Mouse (Mus musculus): ENCODE results near the gene Fam189b. TPM values are rescaled to one million over a fixed set of nuclear protein-coding genes. Genes with fewer than 3 reads are reported as not detected.

The Fam189b gene
- total and polyA plus RNA-seq, 3 experiments = 3.9 to 18.0 (median 5.1) TPM

DNA sequence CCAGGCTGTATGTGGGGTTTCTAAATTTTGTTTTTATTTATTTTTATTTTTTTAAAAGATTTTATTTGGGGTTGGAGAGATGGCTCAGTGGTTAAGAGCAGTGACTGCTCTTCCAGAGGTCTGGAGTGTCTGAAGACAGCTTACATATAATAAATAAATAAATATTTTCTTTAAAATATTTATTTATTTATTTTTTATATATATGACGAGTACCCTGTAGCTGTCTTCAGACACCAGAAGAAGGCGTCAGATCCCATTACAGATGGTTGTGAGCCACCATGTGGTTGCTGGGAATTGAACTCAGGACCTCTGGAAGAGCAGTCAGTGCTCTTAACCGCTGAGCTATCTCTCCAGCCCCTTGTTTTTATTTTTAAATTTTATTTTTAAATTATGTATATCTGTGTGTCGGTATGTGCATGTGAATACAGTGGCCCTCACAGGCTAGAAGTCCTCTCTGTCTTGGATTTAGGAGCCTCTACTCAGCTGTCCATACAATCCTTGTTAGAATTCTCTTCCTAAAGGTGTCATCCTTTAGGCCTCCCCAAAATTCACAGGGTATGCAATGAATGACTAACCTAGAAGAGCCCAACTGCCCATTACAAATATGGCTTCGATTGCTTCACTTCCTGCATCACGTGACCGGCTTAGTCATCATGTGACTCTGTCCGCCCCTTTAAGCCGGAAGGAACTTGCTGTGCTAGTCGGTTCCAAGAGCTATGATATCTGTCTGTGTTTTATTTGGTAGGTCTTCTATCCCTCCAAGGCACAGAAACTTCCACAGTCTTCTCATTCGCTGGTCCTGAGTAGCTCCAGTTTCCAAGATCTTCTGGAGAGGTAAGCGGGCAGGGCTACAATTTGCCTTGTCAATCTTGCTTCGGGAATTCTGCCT is 19.6 kb downstream of the Fam189b start, which contains the start of gene Gba:
TSS of gene Gba (plus strand) at position 676 of the 889 bp plus-strand sequence.
- Histone ChIP-seq H3K27ac (peak within 1 kb of the TSS; percentile 76), H3K27me3 (ENCODE audit: control insufficient read depth, insufficient read depth, low read length) (no peaks in the 10 kb centered on the region), H3K36me3 (ENCODE audit: control insufficient read depth, insufficient read depth, low read length) (no peaks in the 10 kb centered on the region), H3K79me2 (replicated peaks; ENCODE audit: control insufficient read depth, insufficient read depth, low read length) (no peaks in the 10 kb centered on the region), H3K4me1 (ENCODE audit: control insufficient read depth, insufficient read depth, low read length) (peaks cover 3% of the 10 kb centered on the region), H3K9ac (ENCODE audit: low read depth, low read length) (peak within 1 kb of the TSS; percentile 71), H3K4me3 (peak within 1 kb of the TSS; percentile 64)
- WGBS = 22% methylated on average over 13 of the region's 13 CpGs
- intact Hi-C loops (cut with DNase I) = no loop called here
- TF ChIP-seq EP300 (IDR thresholded peaks at IDR 0.05; ENCODE audit: insufficient read depth, low read depth, low read length) (peak; percentile 89), POLR2A (IDR thresholded peaks at IDR 0.05; ENCODE audit: insufficient read depth, low read depth, low read length) (peak; percentile 78), CTCF (IDR thresholded peaks at IDR 0.05) (no peak)
- DNase-seq = peak; percentile 85 to 89

DNA sequence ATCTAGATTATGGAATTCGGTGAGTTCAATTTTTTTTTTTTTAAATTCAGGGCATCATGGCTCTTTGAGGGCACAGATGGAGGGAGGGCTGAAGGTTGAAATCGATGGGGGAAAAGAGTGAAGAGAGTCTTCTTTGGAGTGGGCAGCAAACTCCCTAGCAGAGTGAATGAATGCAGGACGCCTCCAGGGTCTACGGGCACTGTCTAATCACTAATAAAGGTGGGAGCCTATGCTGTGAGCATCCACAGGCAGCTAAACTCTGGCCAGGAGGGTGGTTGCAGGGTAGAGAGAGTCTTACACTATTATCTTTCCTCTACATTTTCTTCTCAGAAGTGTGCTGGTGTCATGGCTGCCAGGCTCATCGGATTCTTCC is 20.2 kb downstream of the Fam189b start:
- WGBS = 25% methylated on average over 5 of the region's 5 CpGs
- no peaks in the 10 kb centered on the region for H3K36me3 ChIP-seq (ENCODE audit: control insufficient read depth, insufficient read depth, low read length)
- H3K4me3 ChIP-seq = peak overlapping the region; percentile 64
- peak in 1 of 2 experiments; percentile 17 for DNase-seq
- H3K9ac ChIP-seq (ENCODE audit: low read depth, low read length) = peak overlapping the region; percentile 71; the same call in 1 of the 2 replicates
- no peaks in the 10 kb centered on the region for H3K27me3 ChIP-seq (ENCODE audit: control insufficient read depth, insufficient read depth, low read length)
- peaks cover 3% of the 10 kb centered on the region for H3K4me1 ChIP-seq (ENCODE audit: control insufficient read depth, insufficient read depth, low read length)
- no peaks in the 10 kb centered on the region for H3K79me2 ChIP-seq (replicated peaks; ENCODE audit: control insufficient read depth, insufficient read depth, low read length)
- peak overlapping the region; percentile 76 for H3K27ac ChIP-seq
- TF ChIP-seq POLR2A (IDR thresholded peaks at IDR 0.05; ENCODE audit: insufficient read depth, low read depth, low read length) = no peak
- TF ChIP-seq EP300 (IDR thresholded peaks at IDR 0.05; ENCODE audit: insufficient read depth, low read depth, low read length) = no peak
- TF ChIP-seq CTCF (IDR thresholded peaks at IDR 0.05) = no peak
- intact Hi-C loops (cut with DNase I) = no loop called here

DNA sequence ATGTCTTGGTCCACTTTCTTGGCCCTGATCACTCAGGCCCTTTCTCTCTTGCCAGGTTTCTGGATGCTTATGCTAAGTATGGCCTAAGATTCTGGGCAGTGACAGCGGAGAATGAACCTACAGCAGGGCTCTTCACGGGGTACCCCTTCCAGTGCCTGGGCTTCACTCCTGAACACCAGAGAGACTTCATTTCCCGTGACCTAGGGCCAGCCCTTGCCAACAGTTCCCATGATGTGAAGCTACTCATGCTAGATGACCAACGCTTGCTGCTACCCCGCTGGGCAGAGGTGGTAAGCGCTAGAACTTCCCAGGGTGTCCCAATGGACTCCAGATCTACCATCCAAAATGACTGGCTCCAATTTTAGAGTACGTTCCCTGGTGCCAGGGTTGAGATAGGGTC is 23.1 kb downstream of the Fam189b start:
- intact Hi-C loops (cut with DNase I) = no loop called here
- DNase-seq = peak in 1 of 2 experiments; percentile 15
- H3K4me3 ChIP-seq = no peak overlapping the region
- H3K36me3 ChIP-seq (ENCODE audit: control insufficient read depth, insufficient read depth, low read length) = no peaks in the 10 kb centered on the region
- peaks cover 3% of the 10 kb centered on the region for H3K4me1 ChIP-seq (ENCODE audit: control insufficient read depth, insufficient read depth, low read length)
- no peaks in the 10 kb centered on the region for H3K79me2 ChIP-seq (replicated peaks; ENCODE audit: control insufficient read depth, insufficient read depth, low read length)
- H3K27me3 ChIP-seq (ENCODE audit: control insufficient read depth, insufficient read depth, low read length) = no peaks in the 10 kb centered on the region
- TF ChIP-seq EP300 (IDR thresholded peaks at IDR 0.05; ENCODE audit: insufficient read depth, low read depth, low read length) (no peak), CTCF (IDR thresholded peaks at IDR 0.05) (no peak), POLR2A (IDR thresholded peaks at IDR 0.05; ENCODE audit: insufficient read depth, low read depth, low read length) (no peak)
- WGBS = 86% methylated on average over 7 of the region's 7 CpGs
- no peak overlapping the region for H3K27ac ChIP-seq
- no peak overlapping the region for H3K9ac ChIP-seq (ENCODE audit: low read depth, low read length)

DNA sequence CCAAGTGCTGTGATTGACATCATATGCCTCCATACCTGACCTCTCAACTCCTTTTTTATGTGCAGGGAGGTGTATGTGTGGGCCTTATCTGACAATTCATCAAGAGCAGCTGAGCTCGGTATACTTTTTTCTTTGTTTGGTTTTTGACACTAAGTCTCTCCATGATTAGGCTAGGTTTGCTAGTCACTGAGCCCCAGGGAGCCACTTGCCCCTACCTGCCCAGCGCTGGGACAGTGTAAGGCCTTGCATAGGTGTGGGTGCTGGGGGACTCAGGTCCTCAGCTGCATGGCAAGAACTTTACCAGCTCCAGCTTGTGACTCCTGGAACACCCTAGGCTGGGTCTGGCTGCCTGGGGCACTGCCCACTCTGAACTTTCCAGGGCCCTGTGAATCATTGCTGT is 23.8 kb downstream of the Fam189b start:
- DNase-seq = no peak
- no peaks in the 10 kb centered on the region for H3K79me2 ChIP-seq (replicated peaks; ENCODE audit: control insufficient read depth, insufficient read depth, low read length)
- no peaks in the 10 kb centered on the region for H3K36me3 ChIP-seq (ENCODE audit: control insufficient read depth, insufficient read depth, low read length)
- no peaks in the 10 kb centered on the region for H3K27me3 ChIP-seq (ENCODE audit: control insufficient read depth, insufficient read depth, low read length)
- H3K4me1 ChIP-seq (ENCODE audit: control insufficient read depth, insufficient read depth, low read length) = peaks cover 3% of the 10 kb centered on the region
- no peak overlapping the region for H3K4me3 ChIP-seq
- H3K9ac ChIP-seq (ENCODE audit: low read depth, low read length) = no peak overlapping the region
- no peak overlapping the region for H3K27ac ChIP-seq
- TF ChIP-seq EP300 (IDR thresholded peaks at IDR 0.05; ENCODE audit: insufficient read depth, low read depth, low read length) = no peak
- no peak for TF ChIP-seq CTCF (IDR thresholded peaks at IDR 0.05)
- TF ChIP-seq POLR2A (IDR thresholded peaks at IDR 0.05; ENCODE audit: insufficient read depth, low read depth, low read length) = no peak
- WGBS = 75% methylated on average over 2 of the region's 2 CpGs
- intact Hi-C loops (cut with DNase I) = no loop called here

DNA sequence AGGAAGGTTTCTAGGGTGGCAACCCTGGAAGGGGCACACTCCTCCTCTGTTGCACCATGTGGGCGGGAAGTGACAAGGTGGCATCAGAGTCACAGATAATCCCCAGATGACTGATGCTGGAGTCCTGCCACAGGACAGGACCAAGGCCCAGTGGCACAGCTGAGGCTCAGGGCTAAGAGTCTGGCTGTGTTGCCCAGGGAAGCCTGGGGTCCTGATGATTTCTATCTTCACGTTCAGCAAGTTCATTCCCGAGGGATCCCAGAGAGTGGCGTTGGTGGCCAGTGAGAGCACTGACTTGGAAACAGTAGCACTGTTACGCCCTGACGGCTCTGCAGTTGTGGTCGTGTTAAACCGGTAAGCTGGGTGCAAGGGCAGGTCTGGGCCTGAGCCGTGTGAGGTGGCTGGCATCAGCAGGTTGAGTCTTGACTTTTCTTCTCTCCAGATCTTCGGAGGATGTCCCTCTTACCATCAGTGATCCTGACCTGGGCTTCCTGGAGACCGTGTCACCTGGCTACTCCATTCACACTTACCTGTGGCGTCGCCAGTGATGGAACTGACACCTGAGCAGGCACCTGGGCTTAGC is 25.2 kb downstream of the Fam189b start:
- H3K4me3 ChIP-seq = no peak overlapping the region
- no peak for TF ChIP-seq EP300 (IDR thresholded peaks at IDR 0.05; ENCODE audit: insufficient read depth, low read depth, low read length)
- H3K27me3 ChIP-seq (ENCODE audit: control insufficient read depth, insufficient read depth, low read length) = no peaks in the 10 kb centered on the region
- intact Hi-C loops (cut with DNase I) = no loop called here
- H3K79me2 ChIP-seq (replicated peaks; ENCODE audit: control insufficient read depth, insufficient read depth, low read length) = no peaks in the 10 kb centered on the region
- 87% methylated on average over 13 of the region's 13 CpGs for WGBS
- no peak overlapping the region for H3K27ac ChIP-seq
- no peak overlapping the region for H3K9ac ChIP-seq (ENCODE audit: low read depth, low read length)
- DNase-seq = no peak
- H3K36me3 ChIP-seq (ENCODE audit: control insufficient read depth, insufficient read depth, low read length) = no peaks in the 10 kb centered on the region
- H3K4me1 ChIP-seq (ENCODE audit: control insufficient read depth, insufficient read depth, low read length) = peaks cover 3% of the 10 kb centered on the region

DNA sequence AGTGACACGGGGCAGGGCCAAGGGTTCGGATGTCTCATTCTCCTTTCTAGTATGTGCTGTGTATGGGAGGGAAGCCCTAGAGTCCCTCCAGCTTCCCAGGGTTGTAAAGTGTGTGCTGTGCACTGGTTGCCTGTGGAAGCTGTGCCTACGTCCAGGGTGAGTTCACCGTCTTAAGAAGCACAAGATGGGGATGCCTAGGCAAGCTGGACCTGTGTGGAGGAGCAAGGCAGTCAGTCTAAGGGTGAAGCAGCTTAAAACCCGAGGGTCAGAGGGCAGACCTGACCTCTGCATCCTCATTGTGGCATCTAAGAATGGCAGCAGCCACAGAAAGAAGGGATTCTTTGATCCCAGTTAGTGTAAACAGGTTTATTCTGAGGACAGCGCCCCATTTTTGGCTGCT is 25.8 kb downstream of the Fam189b start:
- no peak for TF ChIP-seq POLR2A (IDR thresholded peaks at IDR 0.05; ENCODE audit: insufficient read depth, low read depth, low read length)
- no peak for TF ChIP-seq EP300 (IDR thresholded peaks at IDR 0.05; ENCODE audit: insufficient read depth, low read depth, low read length)
- H3K4me1 ChIP-seq (ENCODE audit: control insufficient read depth, insufficient read depth, low read length) = no peaks in the 10 kb centered on the region; the same call in 1 of the 2 replicates
- H3K27ac ChIP-seq = no peak overlapping the region
- H3K79me2 ChIP-seq (replicated peaks; ENCODE audit: control insufficient read depth, insufficient read depth, low read length) = no peaks in the 10 kb centered on the region
- no peak overlapping the region for H3K9ac ChIP-seq (ENCODE audit: low read depth, low read length)
- intact Hi-C loops (cut with DNase I) = no loop called here
- DNase-seq = no peak
- H3K36me3 ChIP-seq (ENCODE audit: control insufficient read depth, insufficient read depth, low read length) = no peaks in the 10 kb centered on the region
- WGBS = 86% methylated on average over 6 of the region's 6 CpGs
- H3K4me3 ChIP-seq = no peak overlapping the region
- no peaks in the 10 kb centered on the region for H3K27me3 ChIP-seq (ENCODE audit: control insufficient read depth, insufficient read depth, low read length)
